Mouse (Mus musculus) hindbrain, embryonic 15.5 days (tissue): Measurements from ENCODE around the gene Fam20b. TPM values are rescaled to one million over a fixed set of nuclear protein-coding genes. Genes with fewer than 3 reads are reported as not detected.

ENCODE experiments used
- ATAC-seq: fragments of 200-750 bp; cut with Nextera tagmentation; 2 replicates; pipeline ENCODE4 v1.8.0; 2017; ENCODE audit warnings: low read depth, moderate number of reproducible peaks, moderate TSS enrichment; ENCODE audit not compliant: low FRiP score
- H3K27ac ChIP-seq: fragments of 300-500 bp; sonication (generic); replicated peaks from 2 replicates; pipeline ENCODE4 v1.5.1; 2015; ENCODE audit warnings: mild to moderate bottlenecking, inconsistent platforms
- H3K27me3 ChIP-seq: fragments of 300-500 bp; sonication (generic); 2 replicates; pipeline ENCODE4 v1.6.1; 2015; ENCODE audit warnings: control low read depth, inconsistent platforms
- H3K36me3 ChIP-seq: fragments of 300-500 bp; sonication (generic); 2 replicates; pipeline ENCODE4 v1.6.1; 2015; ENCODE audit warnings: control low read depth, inconsistent platforms
- H3K4me1 ChIP-seq: fragments of 300-500 bp; sonication (generic); replicated peaks from 2 replicates; pipeline ENCODE4 v1.6.1; 2015; ENCODE audit warnings: control low read depth, inconsistent platforms
- H3K4me2 ChIP-seq: fragments of 300-500 bp; sonication (generic); 2 replicates; pipeline ENCODE4 v1.6.1; 2015; ENCODE audit warnings: moderate library complexity, mild to moderate bottlenecking, inconsistent platforms
- H3K4me3 ChIP-seq: fragments of 300-500 bp; sonication (generic); 2 replicates; pipeline ENCODE4 v1.5.1; 2015; ENCODE audit warnings: mild to moderate bottlenecking, inconsistent platforms
- H3K9ac ChIP-seq: fragments of 300-500 bp; sonication (generic); 2 replicates; pipeline ENCODE4 v1.6.1; 2015; ENCODE audit warnings: inconsistent platforms
- H3K9me3 ChIP-seq: fragments of 300-500 bp; sonication (generic); 2 replicates; pipeline ENCODE4 v1.6.1; 2016; ENCODE audit warnings: control low read depth, inconsistent platforms
- WGBS: fragments of 180-500 bp; shearing (Covaris S2); methylation state at CpG from one replicate; pipeline ENCODE4 v1.1.7; 2015; 5-methylcytosine and 5-hydroxymethylcytosine counted together
- polyA plus RNA-seq: library from polyadenylated mRNA; unstranded; fragments of >200 nt; fragmentation: Nextera tagmentation; extraction: Ambion mirVana; gene quantifications from 2 replicates; pipeline ENCODE4 v1.2.1, GENCODE M21; 2015

Gene Fam20b
- polyA plus RNA-seq, 1 experiment from 2014 or later = 32.7 TPM

DNA sequence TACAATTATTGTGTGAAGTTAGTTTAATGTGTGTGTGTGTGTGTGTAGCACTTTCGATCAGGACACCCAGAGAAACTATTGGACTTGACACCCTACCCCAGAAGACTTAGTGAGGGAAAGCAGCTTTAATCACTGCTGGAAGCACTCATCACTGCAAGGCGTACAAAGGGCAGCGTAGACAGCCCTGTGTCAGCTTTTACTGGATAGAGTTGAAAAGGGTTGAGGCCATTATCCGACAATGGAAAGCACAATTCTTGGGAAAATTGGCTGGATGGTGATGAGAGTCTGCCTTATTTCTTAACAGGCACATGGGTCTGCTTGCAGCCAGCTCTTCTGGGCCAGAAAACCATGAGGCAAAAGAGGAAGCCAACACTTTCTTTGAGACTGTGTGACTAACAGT, 1.2 kb upstream of the Fam20b start:
- H3K27ac ChIP-seq = no peak overlapping the region
- no peak for ATAC-seq
- no peak overlapping the region for H3K4me3 ChIP-seq
- no peak overlapping the region for H3K9ac ChIP-seq
- no peaks in the 10 kb centered on the region for H3K27me3 ChIP-seq
- H3K4me1 ChIP-seq = peaks cover 15% of the 10 kb centered on the region
- H3K4me2 ChIP-seq = peak overlapping the region; percentile 88; the same call in 1 of the 2 replicates
- no peaks in the 10 kb centered on the region for H3K9me3 ChIP-seq
- 58% methylated on average over 4 of the region's 4 CpGs for WGBS
- no peaks in the 10 kb centered on the region for H3K36me3 ChIP-seq

- peak overlapping the region; percentile 94 for H3K9ac ChIP-seq
- peak overlapping the region; percentile 96 for H3K4me3 ChIP-seq
- peak; percentile 91 for ATAC-seq
- no peaks in the 10 kb centered on the region for H3K9me3 ChIP-seq
- H3K4me1 ChIP-seq = peaks cover 15% of the 10 kb centered on the region
- H3K36me3 ChIP-seq = no peaks in the 10 kb centered on the region
- no peaks in the 10 kb centered on the region for H3K27me3 ChIP-seq
- 0% methylated on average over 52 of the region's 73 CpGs for WGBS
- H3K27ac ChIP-seq = peak overlapping the region; percentile 97
- peak overlapping the region; percentile 88 for H3K4me2 ChIP-seq
Measured at GRCm38 (mm10) chr1:156718286-156718949, 468 bp downstream of the Fam20b start.

GRCm38 (mm10) chr1:156717751-156718285, 1.1 kb downstream of the Fam20b start:
- Histone ChIP-seq H3K4me3 (peak overlapping the region; percentile 96), H3K36me3 (no peaks in the 10 kb centered on the region), H3K27ac (peak overlapping the region; percentile 97), H3K27me3 (no peaks in the 10 kb centered on the region), H3K4me2 (peak overlapping the region; percentile 88), H3K4me1 (peaks cover 15% of the 10 kb centered on the region), H3K9ac (peak overlapping the region; percentile 94), H3K9me3 (no peaks in the 10 kb centered on the region)
- no peak for ATAC-seq
- WGBS = 7% methylated on average over 13 of the region's 13 CpGs

DNA sequence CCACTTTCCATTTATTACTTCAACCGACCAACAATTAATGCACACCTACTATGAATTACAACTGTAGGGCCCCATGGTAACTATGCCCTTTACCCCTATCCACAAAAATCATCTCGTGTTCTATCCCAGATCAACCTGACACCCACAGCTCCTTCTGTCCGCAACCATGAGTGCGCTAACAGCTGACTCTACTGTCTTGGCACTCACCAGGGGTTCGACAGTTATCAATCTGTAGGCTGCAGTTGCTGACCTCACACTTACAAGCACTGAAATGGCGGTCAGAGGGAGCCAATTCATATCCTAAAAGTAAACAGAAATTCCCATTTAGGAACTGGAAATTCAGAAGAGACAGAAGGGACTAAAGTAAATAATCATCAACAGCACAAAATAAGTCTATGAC, 2.2 kb downstream of the Fam20b start:
- H3K27me3 ChIP-seq = no peaks in the 10 kb centered on the region
- WGBS = 82% methylated on average over 6 of the region's 6 CpGs
- no peak overlapping the region for H3K4me2 ChIP-seq
- no peaks in the 10 kb centered on the region for H3K9me3 ChIP-seq
- peaks cover 15% of the 10 kb centered on the region for H3K4me1 ChIP-seq
- H3K27ac ChIP-seq = no peak overlapping the region
- no peak for ATAC-seq
- no peak overlapping the region for H3K9ac ChIP-seq
- no peaks in the 10 kb centered on the region for H3K36me3 ChIP-seq
- no peak overlapping the region for H3K4me3 ChIP-seq

GRCm38 (mm10) chr1:156710472-156711098, 8.3 kb downstream of the Fam20b start:
- WGBS = 44% methylated on average over 10 of the region's 10 CpGs
- H3K4me1 ChIP-seq = peaks cover 7% of the 10 kb centered on the region
- no peak overlapping the region for H3K27ac ChIP-seq
- no peaks in the 10 kb centered on the region for H3K27me3 ChIP-seq
- no peaks in the 10 kb centered on the region for H3K36me3 ChIP-seq
- H3K4me3 ChIP-seq = no peak overlapping the region
- no peak for ATAC-seq
- 0 out of 2 replicates have a peak overlapping the region, but pooled peaks have one; percentile 13 for H3K9ac ChIP-seq
- no peaks in the 10 kb centered on the region for H3K9me3 ChIP-seq
- no peak overlapping the region for H3K4me2 ChIP-seq

DNA sequence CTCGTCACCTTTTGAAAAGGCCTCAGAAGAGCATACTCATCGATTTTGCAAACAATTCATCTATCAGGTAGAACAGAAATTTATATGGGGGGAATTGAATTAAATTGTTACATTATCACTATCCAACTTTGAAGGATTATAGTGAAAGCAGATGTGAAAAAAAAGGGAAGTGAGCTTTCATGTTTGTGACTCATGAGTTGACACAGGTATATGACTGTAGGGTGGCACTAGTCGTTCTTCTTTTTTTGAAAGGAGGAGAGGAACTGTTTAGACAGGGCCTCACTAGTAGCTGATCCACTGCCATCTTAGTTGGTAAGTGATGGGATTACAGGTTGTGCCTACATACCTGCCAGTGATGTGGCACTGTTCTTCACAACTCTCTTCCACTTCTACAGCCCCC, 10.2 kb downstream of the Fam20b start:
- Histone ChIP-seq H3K27ac (no peak overlapping the region), H3K27me3 (no peaks in the 10 kb centered on the region), H3K9ac (no peak overlapping the region), H3K4me2 (no peak overlapping the region), H3K36me3 (peaks cover 11% of the 10 kb centered on the region), H3K9me3 (no peaks in the 10 kb centered on the region), H3K4me1 (peaks cover 7% of the 10 kb centered on the region), H3K4me3 (no peak overlapping the region)
- ATAC-seq = no peak
- WGBS = 91% methylated on average over 3 of the region's 3 CpGs

DNA sequence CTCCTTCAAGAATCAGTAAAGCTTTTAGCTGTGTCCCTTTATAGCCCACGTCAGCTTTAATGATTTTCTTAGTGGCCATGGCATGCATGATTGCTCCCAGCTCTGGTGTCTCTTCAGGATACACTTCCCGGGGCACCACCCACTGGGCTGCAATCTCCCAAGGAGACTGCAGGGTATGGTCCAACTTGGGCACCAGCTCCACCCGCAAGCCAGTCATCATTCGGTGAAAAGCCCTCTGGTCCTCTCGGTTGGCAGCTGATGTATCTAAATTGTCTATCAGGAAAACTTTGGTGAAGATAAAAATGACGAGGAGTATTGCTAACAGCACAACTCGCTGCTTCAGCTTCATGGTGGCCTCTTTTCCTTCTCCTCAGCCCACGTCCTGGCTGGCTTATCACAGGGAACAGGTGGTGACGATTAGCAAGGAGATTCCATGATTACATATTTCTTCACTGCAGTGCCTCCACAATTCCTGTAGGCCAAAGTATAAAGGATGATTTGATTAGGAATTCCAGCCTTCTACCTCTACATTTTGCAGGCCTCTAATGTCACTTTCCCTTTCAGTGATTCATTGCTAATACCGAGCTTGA, 13.1 kb downstream of the Fam20b start:
- H3K27ac ChIP-seq = no peak overlapping the region
- H3K4me2 ChIP-seq = no peak overlapping the region
- 84% methylated on average over 10 of the region's 10 CpGs for WGBS
- H3K4me3 ChIP-seq = no peak overlapping the region
- no peak overlapping the region for H3K9ac ChIP-seq
- peaks cover 4% of the 10 kb centered on the region for H3K4me1 ChIP-seq
- no peak for ATAC-seq
- H3K9me3 ChIP-seq = no peaks in the 10 kb centered on the region
- no peaks in the 10 kb centered on the region for H3K27me3 ChIP-seq
- H3K36me3 ChIP-seq = peaks cover 31% of the 10 kb centered on the region

GRCm38 (mm10) chr1:156703444-156703843, 15.4 kb downstream of the Fam20b start:
- Histone ChIP-seq H3K27me3 (no peaks in the 10 kb centered on the region), H3K9me3 (no peaks in the 10 kb centered on the region), H3K4me1 (no peaks in the 10 kb centered on the region), H3K4me3 (no peak overlapping the region), H3K9ac (no peak overlapping the region), H3K27ac (no peak overlapping the region), H3K4me2 (no peak overlapping the region), H3K36me3 (peaks cover 52% of the 10 kb centered on the region)
- 92% methylated on average over 4 of the region's 4 CpGs for WGBS
- ATAC-seq = no peak

GRCm38 (mm10) chr1:156702151-156702550, 16.7 kb downstream of the Fam20b start:
- H3K4me3 ChIP-seq = no peak overlapping the region
- no peak for ATAC-seq
- H3K9me3 ChIP-seq = no peaks in the 10 kb centered on the region
- no peak overlapping the region for H3K9ac ChIP-seq
- H3K4me1 ChIP-seq = no peaks in the 10 kb centered on the region
- H3K27ac ChIP-seq = no peak overlapping the region
- 93% methylated on average over 7 of the region's 7 CpGs for WGBS
- H3K4me2 ChIP-seq = no peak overlapping the region
- no peaks in the 10 kb centered on the region for H3K27me3 ChIP-seq
- H3K36me3 ChIP-seq = peaks cover 62% of the 10 kb centered on the region

DNA sequence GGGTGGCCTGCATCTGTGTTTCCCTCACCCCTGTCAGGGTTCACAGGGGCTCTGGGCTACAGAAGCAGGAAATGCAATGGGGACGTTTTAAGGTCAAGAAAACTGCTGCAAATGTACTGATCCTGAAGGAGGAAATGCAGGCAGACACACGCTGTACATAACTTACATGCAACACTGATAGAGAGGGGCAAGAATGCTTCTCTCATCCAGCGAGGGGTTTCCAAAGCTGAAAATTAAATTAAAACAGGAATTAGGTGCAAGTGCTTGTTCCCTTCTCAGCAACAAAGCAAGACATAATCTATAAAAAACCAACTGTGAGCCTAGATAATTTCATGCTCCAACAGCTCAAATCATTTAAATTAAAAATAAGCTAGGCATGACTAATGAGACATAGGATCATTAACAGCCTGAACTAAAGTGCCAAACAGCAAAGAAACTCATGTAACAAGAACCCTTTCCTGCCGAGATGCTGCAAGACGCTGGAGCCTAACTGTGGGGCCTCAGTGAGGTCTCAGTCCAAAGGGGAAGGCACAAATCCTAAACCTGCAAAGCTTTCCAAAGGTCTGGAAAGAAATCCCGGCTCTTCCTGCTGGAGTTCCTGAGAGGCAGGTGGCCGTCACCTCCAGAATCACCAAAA, 32.7 kb downstream of the Fam20b start:
- no peaks in the 10 kb centered on the region for H3K27me3 ChIP-seq
- H3K4me2 ChIP-seq = no peak overlapping the region
- 66% methylated on average over 7 of the region's 7 CpGs for WGBS
- H3K4me1 ChIP-seq = peaks cover 4% of the 10 kb centered on the region
- no peak overlapping the region for H3K9ac ChIP-seq
- ATAC-seq = no peak
- no peaks in the 10 kb centered on the region for H3K9me3 ChIP-seq
- no peak overlapping the region for H3K4me3 ChIP-seq
- H3K27ac ChIP-seq = no peak overlapping the region
- peaks cover 48% of the 10 kb centered on the region for H3K36me3 ChIP-seq

DNA sequence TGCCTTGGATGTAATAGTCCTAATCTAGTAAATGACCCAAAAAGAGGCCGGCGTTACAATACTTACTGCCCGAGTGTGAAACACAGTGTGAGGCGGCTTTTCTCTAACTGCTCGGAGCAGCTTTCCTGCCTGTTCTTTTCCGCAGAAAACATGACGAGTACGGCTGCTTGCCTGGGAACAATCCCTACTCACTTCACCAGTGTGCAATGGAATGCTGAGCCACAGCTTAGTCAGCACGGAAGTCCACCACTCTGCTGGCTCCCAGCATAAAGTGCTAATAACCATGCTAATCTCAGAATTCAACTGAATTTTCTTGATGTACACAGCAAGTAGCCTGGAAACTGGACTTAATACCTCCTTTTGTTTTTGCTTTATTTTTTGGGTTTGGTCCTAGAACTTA, 39.3 kb downstream of the Fam20b start:
- Histone ChIP-seq H3K27ac (0 out of 2 replicates have a peak overlapping the region, but pooled peaks have one; percentile 11), H3K9me3 (no peaks in the 10 kb centered on the region), H3K27me3 (peaks cover 3% of the 10 kb centered on the region; the same call in 1 of the 2 replicates), H3K9ac (no peak overlapping the region), H3K4me2 (no peak overlapping the region), H3K4me3 (no peak overlapping the region), H3K36me3 (peaks cover 18% of the 10 kb centered on the region), H3K4me1 (peaks cover 2% of the 10 kb centered on the region)
- no peak for ATAC-seq
- 77% methylated on average over 9 of the region's 9 CpGs for WGBS

DNA sequence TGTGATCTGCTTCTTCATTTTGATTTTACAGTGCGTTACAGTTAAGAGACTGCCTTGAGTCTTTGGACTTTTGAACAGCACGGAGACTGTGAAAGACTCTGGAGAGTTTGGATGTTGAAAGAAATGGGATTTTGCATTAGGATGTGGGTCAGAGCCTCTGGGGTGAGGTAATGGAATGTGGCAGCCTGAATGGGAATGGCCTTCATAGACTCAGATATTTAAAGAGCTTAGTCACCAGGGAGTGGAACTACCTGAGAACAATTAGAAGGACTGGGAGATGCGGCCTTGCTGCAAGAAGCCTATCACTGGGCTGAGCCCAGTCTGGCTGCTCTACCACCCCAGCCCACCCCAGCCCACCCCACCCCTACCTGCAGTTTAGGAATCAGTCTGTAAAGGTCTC, 41.7 kb downstream of the Fam20b start:
- H3K4me3 ChIP-seq = no peak overlapping the region
- H3K4me2 ChIP-seq = no peak overlapping the region
- H3K36me3 ChIP-seq = peaks cover 10% of the 10 kb centered on the region
- 89% methylated on average over 3 of the region's 3 CpGs for WGBS
- no peak for ATAC-seq
- H3K9me3 ChIP-seq = no peaks in the 10 kb centered on the region
- H3K27ac ChIP-seq = no peak overlapping the region
- peaks cover 11% of the 10 kb centered on the region; the same call in 1 of the 2 replicates for H3K27me3 ChIP-seq
- H3K4me1 ChIP-seq = peaks cover 17% of the 10 kb centered on the region
- H3K9ac ChIP-seq = no peak overlapping the region
